9 mouse cellular contexts compared by ENCODE assay signal in the genomic region with DNA sequence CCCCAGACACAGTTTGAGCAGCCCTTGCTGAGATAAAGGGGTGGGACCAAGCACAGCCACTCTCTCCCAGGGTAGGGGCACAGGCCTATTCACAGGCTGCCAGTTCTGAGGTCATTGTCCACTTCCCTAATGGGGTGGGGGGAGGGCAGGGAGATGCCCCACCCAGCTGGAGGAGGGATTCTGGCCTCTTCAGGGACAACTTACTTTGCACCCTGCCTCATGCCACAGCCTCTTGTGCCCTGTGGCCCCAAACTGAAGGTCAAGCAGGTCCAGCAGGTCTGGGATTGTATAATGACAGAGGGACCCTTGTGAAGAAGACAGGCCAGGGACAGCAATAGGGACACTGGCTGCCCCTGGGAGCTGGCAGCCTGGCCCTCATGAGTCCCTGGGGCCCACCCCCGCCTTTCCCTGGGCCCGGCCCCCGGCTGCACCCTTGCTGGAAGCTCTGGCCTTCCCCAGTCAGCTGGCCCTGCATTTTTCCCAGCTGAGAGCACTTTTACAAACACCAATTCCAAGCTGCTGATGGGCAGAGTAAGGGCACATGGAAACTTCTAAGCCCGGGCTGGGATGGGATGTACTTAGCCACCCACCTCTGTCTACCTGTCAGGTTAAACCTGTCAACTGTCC. TPM values are rescaled to one million over a fixed set of nuclear protein-coding genes. Genes with fewer than 3 reads are reported as not detected.
DNase-seq lines count a peak whose midpoint lies in the region; ATAC-seq and TF ChIP-seq lines count a peak whose summit lies in the region.
"Had no signal": no experiment of that assay in that cellular context is flagged by ENCODE, and none has a peak within 500 bp of the region (broad histone marks: within the 10 kb centered on the region; RNA-seq: fewer than 3 reads in every experiment).

No protein-coding gene starts in this region.

- DNase-seq in hindbrain, postnatal 0 days (ENCODE audit: low spot score) = no peak
- DNase-seq in adrenal gland, postnatal 36 days = peak; percentile 69 to 79
- peak; percentile 88 for DNase-seq in kidney, adult 2 months
- no peak for DNase-seq in frontal cortex, postnatal 36 days (ENCODE audit: low spot score in 2 of 2)
- DNase-seq in layer of hippocampus, postnatal 14 days (ENCODE audit: low spot score in 2 of 2) = no peak
- DNase-seq: cerebellum, adult 11 months had no signal

- peak overlapping the region; percentile 36; the same call in 1 of the 2 replicates for H3K27ac ChIP-seq in hindbrain, postnatal 0 days
- no peak overlapping the region for H3K27ac ChIP-seq in hindbrain, embryonic 13.5 days
- peak overlapping the region; percentile 90 for H3K27ac ChIP-seq in kidney, adult 2 months (ENCODE audit: insufficient read depth, low read depth, low read length)

- ATAC-seq in hindbrain, postnatal 0 days = peak; percentile 43; the same call in 1 of the 2 replicates
- no peak for ATAC-seq in hindbrain, embryonic 13.5 days (ENCODE audit: low FRiP score)
- ATAC-seq in inflammation-experienced regulatory T-cells, adult 6 months = no peak

- no peaks in the 10 kb centered on the region for H3K9me3 ChIP-seq in hindbrain, postnatal 0 days (ENCODE audit: low read length)
- H3K9me3 ChIP-seq in hindbrain, embryonic 13.5 days = no peaks in the 10 kb centered on the region

- H3K79me2 ChIP-seq in myocyte (ENCODE audit: control insufficient read depth, insufficient read depth) = peaks cover 28% of the 10 kb centered on the region

- no peak for TF ChIP-seq CTCF in hindbrain, postnatal 0 days (IDR thresholded peaks at IDR 0.05; ENCODE audit: low read depth)
- no peak for TF ChIP-seq CTCF in kidney, adult 2 months (conservative IDR thresholded peaks at IDR 0.05; ENCODE audit: insufficient read depth, insufficient read length, low read depth, low read length)

- no peak overlapping the region for H3K4me2 ChIP-seq in hindbrain, postnatal 0 days (ENCODE audit: low read depth, low read length)
- no peak overlapping the region for H3K4me2 ChIP-seq in hindbrain, embryonic 13.5 days
- H3K4me2 ChIP-seq in myocyte (ENCODE audit: low read depth) = peak overlapping the region; percentile 68

- H3K36me3 ChIP-seq in hindbrain, postnatal 0 days (ENCODE audit: insufficient read depth, low read length) = no peaks in the 10 kb centered on the region
- no peaks in the 10 kb centered on the region for H3K36me3 ChIP-seq in hindbrain, embryonic 13.5 days
- H3K36me3 ChIP-seq in kidney, adult 2 months (ENCODE audit: control insufficient read depth, insufficient read depth, low read length) = no peaks in the 10 kb centered on the region
- H3K36me3 ChIP-seq in myocyte (ENCODE audit: control insufficient read depth, insufficient read depth) = no peaks in the 10 kb centered on the region

- no peak for TF ChIP-seq POLR2A in kidney, adult 2 months (IDR thresholded peaks at IDR 0.05; ENCODE audit: low read depth, low read length)
- TF ChIP-seq POLR2A in myocyte (IDR thresholded peaks at IDR 0.05; ENCODE audit: insufficient read length, low read depth) = peak; percentile 9

- no peak overlapping the region for H3K4me3 ChIP-seq in hindbrain, postnatal 0 days (ENCODE audit: low read length)
- H3K4me3 ChIP-seq in hindbrain, embryonic 13.5 days = no peak overlapping the region
- H3K4me3 ChIP-seq in kidney, adult 2 months (ENCODE audit: insufficient read depth, low read depth, low read length) = no peak overlapping the region
- H3K4me3 ChIP-seq in myocyte = no peak overlapping the region

- WGBS in hindbrain, postnatal 0 days = 57% methylated on average over 4 of the region's 4 CpGs
- 86% methylated on average over 4 of the region's 4 CpGs for WGBS in hindbrain, embryonic 13.5 days
- WGBS in kidney, adult 2 months = 9% methylated on average over 4 of the region's 4 CpGs

- no peaks in the 10 kb centered on the region for H3K27me3 ChIP-seq in hindbrain, postnatal 0 days (ENCODE audit: insufficient read depth, low read length)
- no peaks in the 10 kb centered on the region for H3K27me3 ChIP-seq in hindbrain, embryonic 13.5 days
- H3K27me3 ChIP-seq in kidney, adult 2 months (replicated peaks; ENCODE audit: control insufficient read depth, insufficient read depth, low read length) = no peaks in the 10 kb centered on the region
- no peaks in the 10 kb centered on the region for H3K27me3 ChIP-seq in myocyte (ENCODE audit: control insufficient read depth, insufficient read depth, insufficient read length)

- no peak overlapping the region for H3ac ChIP-seq in myocyte (ENCODE audit: control insufficient read depth, insufficient read length)

- no peak overlapping the region for H3K9ac ChIP-seq in hindbrain, postnatal 0 days (replicated peaks; ENCODE audit: low read length)
- H3K9ac ChIP-seq in hindbrain, embryonic 13.5 days = no peak overlapping the region

- peaks cover 19% of the 10 kb centered on the region for H3K4me1 ChIP-seq in hindbrain, postnatal 0 days (ENCODE audit: insufficient read depth, low read length)
- H3K4me1 ChIP-seq in hindbrain, embryonic 13.5 days (replicated peaks) = peaks cover 24% of the 10 kb centered on the region
- peaks cover 57% of the 10 kb centered on the region for H3K4me1 ChIP-seq in kidney, adult 2 months (ENCODE audit: control insufficient read depth, insufficient read depth, low read length)

TF ChIP-seq in myocyte, 11 proteins besides CTCF, POLR2A, EP300 and RAD21:
- peak in 1 of 3 experiments; percentile 12 for TF ChIP-seq MYOG (IDR thresholded peaks at IDR 0.05; ENCODE audit: control insufficient read depth in 1 of 3, insufficient read depth in 1 of 3, insufficient read length in 2 of 3, low read depth in 2 of 3)
- TF ChIP-seq CEBPB (IDR thresholded peaks at IDR 0.05; ENCODE audit: insufficient read depth, poor library complexity, severe bottlenecking) = no peak
TF ChIP-seq in myocyte: peak in this region for 1.

RNA-seq across cellular contexts. Expression of a gene that starts 11.2 kb away (rescaled TPM):
- total RNA-seq in hindbrain, postnatal 0 days (2014; rRNA removed) = 10.3 and 16.5 TPM in 2 replicates
- polyA plus RNA-seq in hindbrain, postnatal 0 days (2015; fragmentation: Nextera tagmentation; extraction: Ambion mirVana) = 2.7 and 3.5 TPM in 2 replicates
- 1.9 and 2.1 TPM in 2 replicates for polyA plus RNA-seq in hindbrain, embryonic 13.5 days (2015; fragmentation: Nextera tagmentation; extraction: Ambion mirVana)
- 10 to 100 TPM; 25.7 to 74.5 TPM for total RNA-seq in adrenal gland, postnatal 36 days (2021)
- polyA plus RNA-seq in kidney, adult 2 months (2012; rRNA removed) = 83.3 and 97.8 TPM in 2 replicates
- 80.8 TPM for polyA plus RNA-seq in myocyte (2012; fragmentation: generic; extraction: Trizol)
- total RNA-seq in layer of hippocampus, postnatal 14 days (2021) = 10 to 100 TPM in 1 of 2 experiments, 1 to 10 TPM in 1; 7.3 to 10.7 TPM
- polyA plus RNA-seq in inflammation-experienced regulatory T-cells, adult 6 months (2017; shearing (Covaris generic)) = under 1 TPM in 2 of 3 experiments, not detected in 1; 0.33 to 0.40 TPM

RNA-seq across cellular contexts. Expression of a gene that starts 42.7 kb away (rescaled TPM):
- total RNA-seq in hindbrain, postnatal 0 days (2014; rRNA removed) = 752 and 857 TPM in 2 replicates
- polyA plus RNA-seq in hindbrain, postnatal 0 days (2015; fragmentation: Nextera tagmentation; extraction: Ambion mirVana) = 445 and 465 TPM in 2 replicates
- polyA plus RNA-seq in hindbrain, embryonic 13.5 days (2015; fragmentation: Nextera tagmentation; extraction: Ambion mirVana) = 444 and 445 TPM in 2 replicates
- total RNA-seq in adrenal gland, postnatal 36 days (2021) = 100 to 1,000 TPM; 736 to 838 TPM
- polyA plus RNA-seq in kidney, adult 2 months (2012; rRNA removed) = 2,294 and 2,331 TPM in 2 replicates
- polyA plus RNA-seq in myocyte (2012; fragmentation: generic; extraction: Trizol) = 3,913 TPM
- total RNA-seq in layer of hippocampus, postnatal 14 days (2021) = 100 to 1,000 TPM; 571 to 582 TPM
- polyA plus RNA-seq in inflammation-experienced regulatory T-cells, adult 6 months (2017; shearing (Covaris generic)) = 1,000 to 10,000 TPM; 1,053 to 1,596 (median 1,304) TPM

RNA-seq across cellular contexts. Expression of a gene that starts 43.2 kb away (rescaled TPM):
- total RNA-seq in hindbrain, postnatal 0 days (2014; rRNA removed) = 107 and 119 TPM in 2 replicates
- 207 and 210 TPM in 2 replicates for polyA plus RNA-seq in hindbrain, postnatal 0 days (2015; fragmentation: Nextera tagmentation; extraction: Ambion mirVana)
- polyA plus RNA-seq in hindbrain, embryonic 13.5 days (2015; fragmentation: Nextera tagmentation; extraction: Ambion mirVana) = 208 and 213 TPM in 2 replicates
- 100 to 1,000 TPM; 148 to 182 TPM for total RNA-seq in adrenal gland, postnatal 36 days (2021)
- 80.0 and 95.3 TPM in 2 replicates for polyA plus RNA-seq in kidney, adult 2 months (2012; rRNA removed)
- 188 TPM for polyA plus RNA-seq in myocyte (2012; fragmentation: generic; extraction: Trizol)
- total RNA-seq in layer of hippocampus, postnatal 14 days (2021) = 100 to 1,000 TPM in 1 of 2 experiments, 10 to 100 TPM in 1; 98.4 to 104 TPM
- 100 to 1,000 TPM in 1 of 3 experiments, 10 to 100 TPM in 2; 85.6 to 103 (median 86.1) TPM for polyA plus RNA-seq in inflammation-experienced regulatory T-cells, adult 6 months (2017; shearing (Covaris generic))

RNA-seq across cellular contexts. Expression of a gene that starts 58.8 kb away (rescaled TPM):
- total RNA-seq in hindbrain, postnatal 0 days (2014; rRNA removed) = 56.8 and 60.5 TPM in 2 replicates
- polyA plus RNA-seq in hindbrain, postnatal 0 days (2015; fragmentation: Nextera tagmentation; extraction: Ambion mirVana) = 25.1 and 26.4 TPM in 2 replicates
- 19.8 and 20.8 TPM in 2 replicates for polyA plus RNA-seq in hindbrain, embryonic 13.5 days (2015; fragmentation: Nextera tagmentation; extraction: Ambion mirVana)
- 10 to 100 TPM; 14.0 to 14.2 TPM for total RNA-seq in adrenal gland, postnatal 36 days (2021)
- polyA plus RNA-seq in kidney, adult 2 months (2012; rRNA removed) = 18.2 TPM in 2 replicates
- 6.8 TPM for polyA plus RNA-seq in myocyte (2012; fragmentation: generic; extraction: Trizol)
- 10 to 100 TPM; 40.2 to 43.6 TPM for total RNA-seq in layer of hippocampus, postnatal 14 days (2021)
- polyA plus RNA-seq in inflammation-experienced regulatory T-cells, adult 6 months (2017; shearing (Covaris generic)) = 1 to 10 TPM; 6.7 to 8.0 (median 7.7) TPM

Comparison
In these comparisons a context has a peak if more than half of its experiments do, and no peak if none do; other contexts are left out.
1. DNase-seq: peak in adrenal gland, postnatal 36 days (2 of 2) and kidney, adult 2 months (single experiment); none in hindbrain, postnatal 0 days (single experiment), frontal cortex, postnatal 36 days (0 of 2) and layer of hippocampus, postnatal 14 days (0 of 2).
2. RNA of a gene that starts 11.2 kb away (polyA plus RNA-seq): 83.3 to 97.8 TPM in kidney, adult 2 months and 80.8 TPM in myocyte (single experiment); 2.7 to 3.5 TPM in hindbrain, postnatal 0 days, 1.9 to 2.1 TPM in hindbrain, embryonic 13.5 days and 0.33 to 0.40 TPM in inflammation-experienced regulatory T-cells, adult 6 months; every median in the first group is over 10 times any median in the second.